Mouse (Mus musculus) natural killer cell, adult 2 months (primary cell): ENCODE results near the gene Tnni1.

Source experiments
- DNase-seq, 2 experiments: peaks; one replicate each; pipeline ENCODE4 v3.0.0; 2022; ENCODE audit warnings: low spot score in 2 of 2

Gene Tnni1

GRCm38 (mm10) chr1:135810180-135810579, 30.9 kb downstream of the Tnni1 start:
- no peak for DNase-seq

GRCm38 (mm10) chr1:135811016-135811646, 31.9 kb downstream of the Tnni1 start:
- DNase-seq = peak; percentile 63 to 73

GRCm38 (mm10) chr1:135812205-135812604, 33.0 kb downstream of the Tnni1 start:
- no peak for DNase-seq

- DNase-seq = no peak
These were observed 33.4 kb downstream of the Tnni1 start for GRCm38 (mm10) chr1:135812618-135813017.

- no peak for DNase-seq
These were observed 33.8 kb downstream of the Tnni1 start for GRCm38 (mm10) chr1:135813071-135813470.

- no peak for DNase-seq
These were observed 34.6 kb downstream of the Tnni1 start for GRCm38 (mm10) chr1:135813687-135814395.

GRCm38 (mm10) chr1:135814531-135814930, 35.3 kb downstream of the Tnni1 start:
- DNase-seq = no peak

- DNase-seq = no peak
These were observed 38.4 kb downstream of the Tnni1 start for GRCm38 (mm10) chr1:135817595-135817994.

GRCm38 (mm10) chr1:135818481-135819086, 39.4 kb downstream of the Tnni1 start, which contains the start of gene Lad1:
Lad1 (plus strand) TSS chr1:135818598.
- DNase-seq = no peak

GRCm38 (mm10) chr1:135820071-135820470, 40.8 kb downstream of the Tnni1 start:
- no peak for DNase-seq

- DNase-seq = no peak
These were observed 41.6 kb downstream of the Tnni1 start for GRCm38 (mm10) chr1:135820736-135821364.

GRCm38 (mm10) chr1:135821780-135822179, 42.5 kb downstream of the Tnni1 start:
- no peak for DNase-seq

GRCm38 (mm10) chr1:135828918-135829317, 49.7 kb downstream of the Tnni1 start:
- peak; percentile 27 to 35 for DNase-seq

GRCm38 (mm10) chr1:135834206-135834859, 55.1 kb downstream of the Tnni1 start:
- no peak for DNase-seq

- no peak for DNase-seq
These were observed 55.7 kb downstream of the Tnni1 start for GRCm38 (mm10) chr1:135834983-135835382.

- no peak for DNase-seq
These were observed 56.7 kb downstream of the Tnni1 start, which contains the start of gene Tnnt2 for GRCm38 (mm10) chr1:135835716-135836483. Tnnt2 (plus strand) TSS chr1:135836354.

GRCm38 (mm10) chr1:135838626-135839025, 59.4 kb downstream of the Tnni1 start:
- DNase-seq = no peak

GRCm38 (mm10) chr1:135839065-135839464, 59.8 kb downstream of the Tnni1 start:
- no peak for DNase-seq

GRCm38 (mm10) chr1:135840675-135841395, 61.6 kb downstream of the Tnni1 start:
- DNase-seq = no peak

- no peak for DNase-seq
These were observed 64.5 kb downstream of the Tnni1 start for GRCm38 (mm10) chr1:135843519-135844262.
